Mouse (Mus musculus) cerebellum, adult 8-10 months (tissue): ENCODE measurements around the gene Abat.

Experiments
- DNase-seq: peaks from one replicate; pipeline ENCODE4 v3.0.0; 2022

Abat gene

GRCm38 (mm10) chr16:8638131-8638530 is 124.9 kb downstream of the Abat start:
- DNase-seq = no peak

DNA sequence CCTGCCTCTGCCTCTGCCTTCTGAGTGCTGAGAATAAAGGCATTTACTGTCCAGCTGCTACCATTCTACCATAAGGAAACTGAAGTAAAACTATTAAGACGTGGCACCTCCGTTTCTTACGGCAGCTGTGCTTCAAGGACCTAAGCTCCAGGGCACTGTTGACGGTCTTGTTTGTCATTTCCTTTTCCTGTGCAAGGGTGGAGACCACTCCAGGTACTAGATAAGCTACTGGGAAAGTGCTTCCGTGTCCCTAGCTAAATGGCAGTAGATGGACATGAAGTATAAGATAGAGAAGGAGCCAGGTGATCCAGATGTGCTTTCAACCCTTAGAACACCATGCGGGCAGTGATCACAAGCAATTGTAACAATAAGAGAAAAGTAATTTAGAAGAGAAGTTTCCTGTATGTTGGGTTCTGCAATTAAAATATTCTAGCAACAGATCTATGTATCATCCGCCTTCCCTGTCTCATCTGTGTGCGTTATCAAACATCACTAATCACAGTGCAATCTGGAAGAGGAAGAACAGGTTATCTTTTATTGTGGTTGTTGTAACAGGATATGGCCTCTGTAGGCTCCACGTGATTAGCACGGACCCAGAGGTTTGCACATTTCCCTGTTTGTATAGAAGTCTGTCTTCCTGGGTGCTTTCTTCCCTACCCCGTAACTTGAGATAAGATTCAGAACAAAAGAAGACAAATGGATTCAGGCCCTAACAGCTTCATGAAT is 126.4 kb downstream of the Abat start:
- no peak for DNase-seq

GRCm38 (mm10) chr16:8643855-8644254 is 130.6 kb downstream of the Abat start:
- no peak for DNase-seq

DNA sequence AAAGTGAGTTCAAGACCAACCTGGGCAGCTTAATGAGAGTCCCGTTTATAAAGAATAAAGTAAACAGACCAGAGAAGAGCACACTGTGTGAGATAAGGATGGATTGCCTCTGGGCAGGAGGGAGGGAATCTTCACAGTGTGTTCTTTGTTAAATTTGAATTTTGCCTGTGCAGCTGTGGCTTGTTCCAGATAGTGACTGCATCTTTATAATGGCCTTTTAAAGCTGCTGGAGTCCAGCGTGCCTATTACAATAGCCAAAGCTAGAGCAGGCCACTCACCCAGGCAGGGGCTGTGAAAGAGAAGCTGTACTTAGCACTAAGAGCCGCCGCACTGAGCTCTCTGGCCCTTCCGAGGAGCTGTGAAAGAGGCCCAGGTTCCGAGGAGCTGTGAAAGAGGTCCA is 132.3 kb downstream of the Abat start:
- DNase-seq = no peak

- no peak for DNase-seq
These were observed 136.8 kb downstream of the Abat start for GRCm38 (mm10) chr16:8650007-8650406.

- DNase-seq = no peak
These were observed 141.9 kb downstream of the Abat start for GRCm38 (mm10) chr16:8655108-8655507.

GRCm38 (mm10) chr16:8655599-8655998 is 142.4 kb downstream of the Abat start:
- no peak for DNase-seq

DNA sequence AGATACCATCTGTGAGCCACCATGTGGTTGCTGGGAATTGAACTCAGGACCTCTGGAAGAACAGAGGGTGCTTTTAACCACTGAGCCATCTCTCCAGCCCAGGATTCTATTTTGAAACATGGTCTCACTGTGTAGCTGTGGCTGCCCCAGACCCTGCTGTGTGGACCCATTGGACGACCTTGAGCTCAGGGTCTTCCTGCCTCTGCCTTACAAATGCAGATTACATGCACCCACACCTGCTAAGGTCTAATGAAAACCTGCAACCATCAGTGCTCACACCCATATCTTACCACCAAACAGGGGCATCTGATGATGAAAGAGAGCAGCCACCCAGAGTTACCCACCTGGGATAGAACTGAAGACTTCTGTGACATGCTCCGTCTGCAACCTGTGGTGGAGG is 143.0 kb downstream of the Abat start:
- DNase-seq = no peak

- no peak for DNase-seq
These were observed 145.1 kb downstream of the Abat start for GRCm38 (mm10) chr16:8658349-8658748.

DNA sequence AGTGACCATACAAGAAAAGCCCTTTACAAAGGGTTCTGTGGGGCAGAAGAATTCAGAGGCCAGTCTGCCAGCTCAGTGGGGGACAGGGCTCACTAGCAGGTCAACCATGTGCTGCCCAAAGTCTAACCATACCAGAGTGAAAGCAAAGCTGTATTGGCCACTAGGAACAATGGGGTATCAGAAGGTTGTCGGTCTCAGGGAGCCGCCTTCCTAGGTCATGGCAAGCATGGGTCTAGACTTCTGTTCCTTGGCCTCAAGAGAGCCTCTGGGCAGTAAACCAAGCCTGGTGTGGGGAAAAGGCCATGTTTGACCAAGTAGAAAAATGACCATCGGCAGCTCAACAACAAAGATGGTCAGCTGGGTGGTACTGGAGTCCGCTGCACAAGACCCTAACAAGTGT is 145.5 kb downstream of the Abat start:
- DNase-seq = no peak

DNA sequence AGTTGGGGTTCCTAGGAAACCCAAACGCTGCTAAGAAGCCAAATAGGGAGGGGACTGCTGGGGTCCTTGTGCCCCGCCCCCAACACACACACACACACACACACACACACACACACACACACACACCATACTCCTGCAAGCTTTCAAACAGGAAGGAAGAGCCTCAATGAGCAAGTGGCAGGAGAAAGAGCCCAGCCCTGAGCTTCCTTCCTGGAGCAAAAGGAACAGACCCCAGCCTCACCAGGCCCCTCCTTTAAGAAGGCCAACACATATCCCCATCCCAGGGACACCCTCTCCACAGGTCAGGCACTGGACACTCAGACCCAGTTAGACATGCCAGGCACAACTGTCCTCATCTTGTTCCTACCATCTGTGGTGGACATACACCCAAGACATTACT is 149.8 kb downstream of the Abat start:
- no peak for DNase-seq

DNA sequence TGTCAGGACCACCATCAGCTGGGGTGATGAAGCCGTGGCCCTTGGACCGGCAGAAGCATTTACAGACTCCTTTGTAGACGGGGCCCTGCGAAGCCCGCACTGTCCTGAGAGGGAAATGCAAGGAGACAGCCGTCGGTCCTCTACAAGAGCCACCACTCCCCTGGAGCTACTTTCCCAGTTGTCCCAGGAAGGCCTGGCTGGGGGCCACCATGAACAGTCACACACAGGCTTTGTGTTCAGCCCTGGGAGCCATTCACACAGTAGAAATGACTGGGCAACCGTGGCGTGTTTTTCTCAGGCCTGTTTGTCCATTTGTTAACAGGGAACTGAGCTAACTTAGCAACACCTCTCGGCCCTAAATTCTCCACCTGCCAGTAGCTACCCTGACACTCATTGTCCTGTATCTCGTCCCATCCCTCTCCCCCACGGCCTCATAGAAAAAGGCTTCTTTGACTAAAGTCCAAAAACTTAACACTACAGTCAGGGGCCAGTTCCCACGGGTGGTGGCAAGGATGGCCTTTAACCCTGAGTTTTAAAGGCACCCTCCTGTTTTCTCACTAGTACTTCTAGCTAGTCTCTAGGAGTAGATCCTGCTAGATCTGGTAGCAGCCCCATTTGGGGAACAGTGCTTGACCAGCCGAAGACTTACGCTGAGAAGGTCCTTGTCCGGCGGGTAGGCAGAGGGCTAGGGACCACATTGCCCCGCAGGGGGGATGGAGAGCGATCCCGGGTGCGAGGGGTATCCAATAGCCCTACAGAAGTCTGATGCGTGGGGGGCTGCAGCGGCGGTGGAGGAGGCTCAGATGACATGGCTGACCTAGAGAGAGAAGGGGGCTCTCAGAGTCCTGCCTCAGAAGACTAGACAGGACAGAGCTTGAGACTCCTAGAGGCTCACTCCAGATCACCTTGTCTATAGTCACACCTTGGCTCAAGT is 150.6 kb downstream of the Abat start:
- DNase-seq = no peak

- DNase-seq = no peak
These were observed 152.1 kb downstream of the Abat start for GRCm38 (mm10) chr16:8665367-8665766.

- DNase-seq = no peak
These were observed 153.2 kb downstream of the Abat start for GRCm38 (mm10) chr16:8666452-8666851.

DNA sequence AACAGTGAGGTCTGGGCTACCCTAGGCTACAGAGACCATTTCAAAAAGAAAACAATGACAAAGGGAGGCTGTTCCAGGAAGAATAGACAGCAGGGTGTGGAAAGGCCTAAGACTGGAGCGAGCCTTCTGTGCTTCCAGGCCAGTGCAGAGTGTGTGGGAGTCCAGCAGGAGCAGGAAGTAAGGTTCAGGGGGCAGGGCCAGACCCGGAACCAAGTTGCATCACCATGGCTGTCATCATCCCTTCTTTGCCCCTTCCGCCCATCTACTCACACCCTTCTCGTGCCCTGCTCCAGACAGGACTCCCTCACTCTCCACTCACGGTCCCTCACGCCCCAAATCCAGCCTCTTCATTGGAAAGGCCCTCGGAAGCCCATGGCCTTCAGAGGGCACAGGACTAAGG is 154.0 kb downstream of the Abat start:
- no peak for DNase-seq

- DNase-seq = no peak
These were observed 154.6 kb downstream of the Abat start for GRCm38 (mm10) chr16:8667814-8668213.

- DNase-seq = no peak
These were observed 155.2 kb downstream of the Abat start for GRCm38 (mm10) chr16:8668386-8668785.

DNA sequence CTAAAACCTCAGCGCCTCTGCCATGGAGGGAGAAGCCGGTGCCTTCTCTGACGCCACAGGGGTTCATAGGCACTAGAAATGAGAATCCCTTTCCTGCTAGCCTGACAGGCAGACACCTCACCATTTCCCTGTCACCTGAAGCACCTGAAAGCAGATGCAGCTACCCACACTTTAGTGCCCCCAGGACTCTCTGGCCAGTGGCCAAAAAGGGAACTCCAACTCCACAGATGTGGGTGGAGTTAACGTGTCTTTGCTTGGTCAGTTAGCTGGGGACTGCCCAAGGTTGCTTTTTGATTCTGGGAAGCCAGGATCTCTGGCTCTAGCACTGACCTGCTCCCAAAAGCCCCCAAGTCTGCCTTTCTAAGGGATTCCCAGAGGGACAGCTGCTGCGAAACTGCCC is 156.2 kb downstream of the Abat start:
- no peak for DNase-seq

DNA sequence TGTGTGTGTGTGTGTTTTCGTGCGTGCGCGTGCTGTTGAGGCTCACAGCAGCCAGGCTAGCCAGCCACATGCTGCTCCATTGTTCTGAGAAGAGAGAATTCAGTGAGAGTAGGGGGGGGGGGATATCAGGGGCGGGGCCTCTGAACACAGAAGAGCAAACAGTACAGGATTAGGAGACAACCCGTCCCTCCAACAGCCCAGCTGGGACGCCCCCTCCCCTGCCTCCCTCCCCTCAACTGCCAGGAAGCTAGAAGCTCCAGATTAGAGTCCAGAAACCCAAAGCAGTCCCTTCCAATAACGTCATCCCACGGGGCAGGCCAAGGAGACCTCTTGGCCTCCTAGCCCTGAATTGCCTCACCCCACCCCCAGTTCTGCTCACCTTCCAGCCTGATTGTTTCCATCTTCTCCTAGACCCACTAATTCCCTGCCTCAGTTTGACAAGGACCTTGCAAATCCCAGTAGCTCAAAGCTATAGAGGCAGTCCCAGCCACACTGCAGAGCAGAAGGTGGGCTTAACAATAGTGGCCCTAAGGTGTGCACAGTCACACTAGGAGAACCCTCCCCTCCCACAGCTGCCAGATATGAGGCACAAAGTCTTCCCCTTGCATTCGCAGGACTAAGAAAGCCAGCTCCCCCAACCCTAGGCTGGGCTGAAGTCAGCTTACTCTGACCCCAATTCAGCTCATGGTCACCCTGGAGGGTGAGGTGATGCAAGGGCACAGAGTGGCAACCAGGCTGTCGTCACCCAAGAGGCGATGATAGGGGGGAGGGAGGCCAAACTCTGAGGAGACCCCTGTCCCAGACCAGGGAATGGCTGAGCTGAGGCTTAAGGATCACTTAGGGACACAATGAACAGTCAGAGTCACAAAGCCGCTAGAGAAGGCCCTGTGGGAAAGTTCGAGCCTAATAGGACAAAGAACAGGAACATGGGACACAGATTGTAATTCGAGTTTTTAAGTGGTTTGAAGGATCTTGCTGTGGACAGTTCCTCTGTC is 157.1 kb downstream of the Abat start:
- DNase-seq = no peak
